Mouse (Mus musculus) right cerebral cortex, postnatal 4 days (tissue): ENCODE results near the gene Sema4f.

Source experiments
- DNase-seq: peaks from one replicate; pipeline ENCODE4 v3.0.0-alpha.2; 2022

Gene Sema4f

DNA sequence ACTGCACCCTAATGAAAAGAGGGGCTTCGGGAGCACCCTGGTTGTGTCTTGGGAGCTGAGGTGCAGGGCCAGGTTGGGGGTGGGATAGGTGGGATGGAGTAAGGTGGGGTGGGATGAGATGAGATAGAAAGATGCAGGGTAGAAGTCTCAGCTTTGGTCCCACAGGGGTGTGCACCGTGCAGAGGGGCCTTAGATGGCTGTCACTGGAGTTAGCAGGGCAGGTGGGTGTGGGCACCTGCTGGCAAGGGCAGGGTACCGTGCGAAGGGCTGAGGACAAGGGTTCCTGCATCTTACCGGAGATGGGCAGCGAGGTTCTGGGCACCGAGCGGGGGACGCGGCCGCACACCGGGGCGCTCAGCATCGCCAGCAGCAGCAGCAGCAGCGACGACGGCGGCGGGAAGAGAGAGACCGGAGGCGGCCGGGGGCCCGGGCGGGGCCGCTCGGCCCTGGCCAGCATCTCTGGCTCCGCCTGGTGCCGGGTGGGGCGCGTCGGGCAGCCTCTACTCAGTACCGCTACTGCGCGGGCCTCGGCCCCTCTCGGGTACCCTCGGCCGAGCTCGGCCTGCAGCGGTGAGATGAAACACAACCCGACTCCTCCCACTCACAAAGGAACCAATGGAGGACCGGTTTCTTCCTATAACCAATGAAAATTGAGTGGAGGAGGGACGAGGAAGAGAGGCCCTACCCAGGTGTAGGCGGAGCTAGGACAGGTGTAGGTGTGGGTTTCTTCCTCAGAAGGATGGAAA lies at the start of gene Sema4f:
Gene Sema4f, minus strand, starts transcription at position 603 of the 746 bp plus-strand sequence.
- DNase-seq: peak; percentile 74

DNA sequence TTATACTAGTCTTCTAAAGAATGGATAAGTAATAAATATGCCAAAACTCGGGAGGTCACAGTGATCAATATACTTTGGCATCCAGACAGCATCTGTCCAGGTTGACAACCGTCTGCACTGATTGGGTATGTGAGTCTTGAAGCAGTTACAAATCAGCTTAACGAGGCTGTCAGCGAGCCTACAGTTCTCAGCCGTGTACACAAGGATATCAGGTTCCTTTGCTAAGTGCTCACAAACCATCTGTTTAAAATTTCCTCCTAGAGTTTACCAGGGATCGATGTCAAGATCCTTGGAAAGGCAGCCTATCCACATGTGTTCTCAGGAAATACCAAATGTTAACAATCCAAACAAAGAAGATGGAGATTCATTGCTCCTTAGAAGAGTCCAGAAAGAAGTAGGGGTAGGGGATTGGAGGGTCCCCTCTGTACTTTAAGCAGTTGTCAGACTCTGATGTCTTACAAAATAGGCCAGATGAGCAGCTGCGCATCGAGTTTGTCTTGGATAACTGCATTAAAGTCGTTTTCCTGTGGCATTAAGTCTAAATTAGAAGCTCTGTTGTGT lies 47.9 kb upstream of the Sema4f start:
- no peak for DNase-seq

DNA sequence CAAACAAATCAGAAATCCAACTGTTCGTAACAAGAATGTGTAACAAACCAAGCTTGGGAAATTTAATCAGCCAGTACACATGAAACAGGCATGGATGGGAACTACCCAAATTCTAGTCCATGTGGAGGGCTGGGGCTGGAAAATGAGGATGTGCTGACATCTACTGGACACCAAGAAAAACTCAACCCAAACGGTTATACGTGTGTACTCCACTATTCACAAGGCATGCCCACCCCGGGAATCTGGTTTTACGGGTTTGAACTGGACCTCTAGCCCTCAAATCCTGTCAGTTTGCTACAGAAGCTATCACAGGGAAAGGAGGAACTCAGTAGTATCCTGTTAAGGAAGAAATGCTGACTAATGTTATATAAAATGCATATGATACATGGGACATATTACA lies 31.5 kb upstream of the Sema4f start:
- DNase-seq: peak; percentile 49

DNA sequence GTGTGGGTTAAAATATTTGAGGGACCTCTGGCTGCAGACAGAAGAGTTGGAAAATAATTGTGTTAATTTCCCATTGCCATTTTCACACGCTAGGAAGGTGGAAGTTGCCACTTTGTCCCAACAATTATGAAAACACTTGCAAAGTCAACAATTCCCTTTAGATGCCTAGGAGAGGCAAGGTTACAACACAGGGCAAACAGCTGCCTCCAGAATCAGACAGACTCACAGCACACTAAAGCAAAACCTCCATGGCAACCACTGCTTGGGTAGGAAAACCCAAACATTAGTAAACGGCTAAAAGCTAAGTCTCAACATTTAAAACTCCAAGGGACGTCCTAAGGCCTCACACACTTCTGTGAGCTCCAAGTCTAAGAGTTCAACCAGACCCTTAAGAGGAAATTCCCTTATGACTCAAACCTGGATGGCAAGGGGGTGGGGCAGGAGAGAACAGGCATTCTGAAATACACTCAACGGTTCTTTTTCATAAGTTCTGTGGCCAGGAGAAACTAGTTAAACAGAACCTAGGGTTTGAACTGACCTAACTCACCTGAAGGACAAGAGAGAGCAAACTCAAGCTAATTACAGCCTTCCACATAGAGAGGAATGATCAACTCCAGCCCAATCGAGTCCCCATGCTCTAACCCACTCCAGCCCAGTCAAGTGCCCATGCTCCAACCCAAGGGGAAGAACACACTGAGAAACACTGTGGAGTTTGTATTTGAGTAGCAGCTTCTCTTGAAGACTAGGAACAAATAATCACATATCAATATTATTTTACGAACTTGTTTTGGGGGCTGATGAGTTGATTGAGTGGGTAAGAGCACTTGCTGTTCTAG lies 29.9 kb upstream of the Sema4f start:
- no peak for DNase-seq

DNA sequence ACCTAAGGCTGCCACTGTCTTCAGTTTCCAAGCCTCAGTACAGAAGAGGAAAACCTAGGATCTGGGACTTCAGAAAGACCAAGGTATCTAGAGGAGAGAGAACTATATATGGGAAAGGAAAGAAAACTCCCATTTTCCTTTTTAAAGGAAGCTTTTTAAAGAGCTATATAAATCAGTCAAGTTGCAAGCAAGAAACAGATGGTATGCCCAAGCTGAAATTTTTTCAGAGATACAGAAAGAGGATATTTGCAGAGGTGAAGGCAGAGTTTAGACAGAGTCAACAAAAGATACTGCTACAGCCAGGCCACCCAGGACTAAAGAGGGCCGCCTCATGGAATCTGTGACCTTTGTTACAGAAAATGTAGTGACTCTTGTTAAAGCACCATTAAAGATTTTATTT lies 22.1 kb upstream of the Sema4f start:
- DNase-seq: no peak

DNA sequence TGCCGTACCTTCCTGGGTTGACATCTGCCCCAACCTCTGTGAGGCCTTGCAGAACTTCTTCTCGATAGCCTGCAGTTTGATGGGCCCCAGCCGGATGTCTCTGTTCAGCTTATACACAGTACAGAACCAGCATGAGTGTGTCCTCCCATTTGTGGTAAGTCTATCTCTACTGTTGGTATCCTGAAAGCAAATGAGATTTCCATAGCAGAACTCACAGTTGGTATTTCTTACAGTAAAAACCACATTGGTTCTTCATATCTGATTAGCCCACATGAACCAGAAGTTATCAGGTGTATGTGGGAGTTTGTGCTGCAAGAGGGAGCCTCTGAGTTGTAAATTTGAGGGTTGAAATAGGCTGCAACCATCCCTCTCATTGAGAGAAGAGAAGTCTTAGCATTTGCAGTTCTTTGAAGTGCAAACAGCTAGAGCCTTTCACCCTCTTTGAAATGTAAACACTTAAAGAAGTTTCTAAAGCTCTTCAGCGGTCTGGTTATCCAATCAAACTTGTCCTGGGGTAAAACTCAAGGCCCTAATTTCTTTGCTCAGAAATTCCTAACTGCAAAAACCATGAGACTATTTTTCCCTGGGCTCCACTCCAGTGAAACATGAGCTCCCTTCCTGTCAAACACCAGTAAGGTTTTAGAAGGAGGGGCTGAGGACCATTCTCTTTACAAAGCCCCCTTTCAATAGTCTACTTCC lies 17.1 kb upstream of the Sema4f start:
- DNase-seq: no peak

DNA sequence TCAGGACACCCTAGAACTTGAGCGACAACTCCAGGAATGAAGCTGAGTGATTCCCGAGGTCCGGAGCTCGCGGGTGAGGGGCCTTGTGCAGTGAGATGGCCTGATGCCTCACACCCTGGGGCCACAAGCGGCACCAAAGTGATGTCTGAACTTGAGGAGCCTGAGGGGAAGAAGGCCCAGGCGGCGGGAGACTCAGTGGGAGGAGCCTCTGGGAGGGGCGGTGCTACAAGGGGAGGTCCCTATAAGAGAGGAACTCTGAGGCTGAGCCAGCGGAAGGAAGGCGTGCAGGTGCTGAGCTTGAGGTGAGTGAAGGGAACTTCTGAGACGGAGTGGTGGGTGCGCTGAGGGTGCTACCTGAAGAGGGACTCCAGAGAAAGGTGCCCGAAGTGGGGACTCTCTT lies 7.1 kb upstream of the Sema4f start, which contains the start of gene M1ap:
Gene M1ap, plus strand, starts transcription at position 252 of the 400 bp plus-strand sequence.
- DNase-seq: no peak

DNA sequence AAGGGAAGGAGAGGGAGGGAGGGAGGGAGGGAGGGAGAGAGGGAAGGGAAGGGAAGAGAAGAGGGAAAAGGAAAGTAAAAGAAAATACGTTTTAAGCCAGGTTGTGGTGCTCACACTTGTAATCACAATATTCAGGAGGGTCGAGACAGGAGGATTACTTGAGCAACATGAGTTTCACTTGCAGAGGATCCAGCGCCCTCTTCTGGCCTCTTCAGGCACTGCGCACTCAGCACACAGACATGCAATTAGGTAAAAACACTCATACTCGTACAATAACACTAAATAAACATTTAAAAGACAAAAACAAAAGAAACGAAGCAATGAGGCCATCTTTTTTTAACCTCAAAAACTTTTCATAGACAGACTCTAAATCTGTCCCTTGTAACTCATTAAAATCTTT lies 6.2 kb upstream of the Sema4f start:
- DNase-seq: peak; percentile 44

DNA sequence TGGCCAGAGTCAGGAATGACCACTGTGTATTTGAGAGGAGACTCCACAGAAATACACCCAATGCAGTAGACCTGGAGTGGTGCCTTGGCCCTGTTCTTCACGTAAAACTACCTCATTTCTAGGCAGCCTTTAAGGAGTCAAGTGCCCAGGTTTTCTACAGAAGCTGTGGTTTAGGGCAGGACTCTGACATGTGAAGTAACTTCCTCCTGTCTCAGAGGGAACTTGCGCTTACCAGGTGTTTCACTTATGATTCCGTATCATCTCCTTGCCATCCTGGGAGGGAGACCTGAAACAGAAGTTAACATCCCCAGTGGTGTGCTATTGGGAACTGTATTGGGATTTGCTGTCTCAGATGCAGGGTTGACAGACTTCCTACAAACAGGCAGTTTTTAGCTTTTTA lies 1.2 kb upstream of the Sema4f start:
- DNase-seq: no peak

DNA sequence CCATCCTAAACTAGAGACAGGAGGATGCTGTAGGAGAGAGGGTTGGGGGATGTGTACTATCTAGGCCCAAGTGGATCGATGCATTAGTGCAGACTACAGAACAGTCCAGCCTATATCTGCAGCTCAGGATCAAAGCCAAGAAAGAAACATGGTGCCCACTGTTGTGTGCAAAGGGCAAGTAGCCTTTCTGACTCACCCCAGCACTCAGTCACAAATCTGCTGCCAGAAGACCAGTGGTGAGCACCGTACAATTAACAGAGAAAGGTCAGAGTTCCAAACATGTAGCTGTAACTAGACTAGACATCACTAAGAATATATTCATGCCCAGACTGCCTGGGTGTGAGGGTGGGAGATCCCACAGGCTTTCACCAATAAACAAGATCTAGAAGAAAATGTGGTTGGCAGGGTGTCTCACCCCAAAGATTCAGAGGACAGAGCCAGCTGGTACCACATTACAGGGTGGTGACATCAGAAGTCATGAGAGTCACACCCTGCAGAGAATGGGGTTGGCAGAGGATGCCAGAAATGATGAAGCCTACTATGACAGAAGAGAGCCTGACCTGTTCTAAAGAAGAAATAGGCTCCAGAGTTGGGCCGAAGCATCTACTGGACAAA lies 4.8 kb downstream of the Sema4f start:
- no peak for DNase-seq

DNA sequence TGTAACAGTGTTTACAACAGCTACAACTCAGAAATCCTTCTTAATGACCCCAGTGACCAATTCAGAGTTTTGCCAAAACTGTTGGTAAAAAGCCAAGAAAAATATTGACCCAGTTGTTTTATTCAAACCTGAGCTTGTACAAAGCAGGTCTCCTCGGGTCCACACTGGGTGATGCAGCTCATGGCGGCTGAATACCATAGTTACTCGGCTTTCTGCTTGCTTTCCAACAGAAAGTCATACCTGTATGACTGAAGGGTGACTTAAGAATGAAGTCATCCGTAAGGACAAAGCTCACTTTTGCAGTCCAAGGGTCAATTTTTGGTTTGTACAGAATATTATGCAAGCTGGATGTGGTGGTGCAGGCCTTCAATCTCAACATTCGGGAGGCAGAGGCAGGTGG lies 12.0 kb downstream of the Sema4f start:
- no peak for DNase-seq

DNA sequence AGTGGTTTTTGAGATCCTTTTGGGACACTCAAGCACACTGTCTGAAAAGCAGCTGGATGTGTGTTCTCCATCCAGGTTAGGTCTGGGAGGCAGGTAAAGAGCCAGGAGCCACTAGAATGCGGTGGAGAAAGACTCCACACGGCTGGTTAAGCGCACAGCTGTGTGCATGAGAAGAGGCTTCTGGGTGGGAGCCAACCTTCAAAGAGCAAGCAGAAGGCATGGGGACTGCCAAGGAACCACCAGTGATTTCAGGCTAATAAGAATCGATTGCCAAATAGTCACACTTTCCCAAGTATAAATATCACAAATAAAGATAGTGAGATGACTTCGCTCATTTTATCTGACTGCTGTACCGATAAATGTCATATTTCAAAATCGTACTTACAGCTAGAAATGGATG lies 13.0 kb downstream of the Sema4f start:
- no peak for DNase-seq

DNA sequence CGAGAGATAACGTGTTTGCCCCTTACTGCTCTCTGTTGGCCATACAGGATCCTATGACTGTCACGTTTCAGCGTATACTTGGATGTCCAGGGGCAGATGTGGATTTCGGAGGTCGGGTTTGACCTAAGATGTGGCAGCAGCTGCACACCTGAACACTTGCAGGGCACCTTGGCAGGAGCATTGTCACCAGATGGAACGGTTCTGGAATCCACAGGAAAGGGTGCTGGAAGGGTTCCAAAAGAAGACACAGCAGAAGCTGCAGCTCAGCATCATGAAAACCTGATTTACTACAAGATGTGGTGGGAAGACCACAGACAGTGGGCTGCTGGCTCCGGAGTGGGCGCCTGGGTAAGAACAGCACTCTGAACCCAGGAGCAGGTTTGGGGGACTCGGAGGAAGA lies 13.5 kb downstream of the Sema4f start:
- DNase-seq: no peak

DNA sequence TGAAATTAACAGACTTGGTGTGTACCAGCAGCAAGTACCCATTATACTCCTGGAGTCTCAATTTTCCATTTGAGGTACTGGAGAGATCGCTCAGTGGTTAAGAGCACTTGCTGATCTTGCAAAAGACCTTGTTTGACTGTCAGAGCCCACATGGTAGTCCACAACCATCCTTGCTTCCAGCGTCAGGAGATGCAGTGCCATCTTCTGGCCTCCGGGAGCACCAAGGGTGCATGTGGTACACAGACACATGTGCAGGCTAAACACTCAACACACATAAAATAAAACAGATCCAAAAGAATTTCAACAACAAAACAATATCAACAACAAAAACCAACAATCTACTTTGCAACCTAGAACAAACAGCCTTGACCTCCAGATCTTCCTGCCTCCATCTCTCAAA lies 14.6 kb downstream of the Sema4f start:
- DNase-seq: no peak

DNA sequence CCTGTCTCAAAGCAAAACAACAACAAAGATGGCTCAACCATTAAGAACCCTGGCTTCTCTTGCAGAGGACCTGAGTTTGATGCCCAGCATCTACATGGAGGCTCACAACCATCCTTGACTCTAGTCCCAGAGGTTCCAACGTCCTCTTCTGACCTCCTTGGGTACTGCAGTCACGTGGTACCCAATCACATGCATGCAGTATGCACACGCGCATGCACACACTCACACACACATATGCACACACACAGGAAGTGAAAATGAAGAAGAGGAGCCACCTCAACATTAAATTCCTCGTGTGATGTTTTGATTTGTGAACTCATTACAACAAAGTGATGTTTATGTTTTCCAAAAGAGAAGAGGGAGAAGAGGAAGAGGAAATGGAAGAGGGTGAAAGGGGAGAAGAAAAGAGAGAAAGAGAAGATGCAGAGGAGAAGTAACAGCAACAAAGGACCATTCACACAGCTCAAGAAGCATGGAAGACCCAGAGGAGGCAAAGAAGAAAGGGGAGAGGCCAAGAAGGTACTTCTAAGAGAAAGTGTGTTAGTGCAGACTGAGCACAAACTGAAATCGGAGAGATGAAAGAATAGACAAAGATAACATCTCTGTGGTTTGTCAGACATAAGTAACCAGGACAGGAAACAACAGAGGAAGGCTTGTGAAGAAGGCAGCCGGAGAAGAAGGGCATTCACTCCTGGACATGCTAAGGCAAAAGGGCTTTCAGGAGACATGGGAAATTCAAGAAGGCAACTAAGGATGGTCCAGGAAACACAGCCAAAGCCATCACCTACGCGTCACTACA lies 17.9 kb downstream of the Sema4f start:
- DNase-seq: no peak

DNA sequence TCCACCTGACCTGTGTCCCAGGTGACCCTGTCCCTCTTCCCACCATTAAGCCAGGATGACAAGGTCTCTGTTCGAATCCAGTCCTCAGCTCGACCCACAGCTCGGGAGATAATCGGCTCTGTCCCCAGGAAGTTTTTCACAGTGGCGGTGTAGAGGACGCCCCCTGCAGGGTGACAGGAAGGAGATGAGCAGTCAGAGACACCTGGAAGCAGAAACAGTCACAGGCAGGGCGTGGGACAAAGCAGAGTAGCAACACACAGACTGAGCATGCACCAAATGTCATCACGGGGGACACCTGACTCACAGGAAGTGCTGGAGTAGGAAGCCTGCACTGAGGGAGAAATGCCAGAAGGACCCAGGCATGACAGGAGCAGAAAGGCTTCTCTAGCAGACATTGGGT lies 20.0 kb downstream of the Sema4f start:
- DNase-seq: no peak

DNA sequence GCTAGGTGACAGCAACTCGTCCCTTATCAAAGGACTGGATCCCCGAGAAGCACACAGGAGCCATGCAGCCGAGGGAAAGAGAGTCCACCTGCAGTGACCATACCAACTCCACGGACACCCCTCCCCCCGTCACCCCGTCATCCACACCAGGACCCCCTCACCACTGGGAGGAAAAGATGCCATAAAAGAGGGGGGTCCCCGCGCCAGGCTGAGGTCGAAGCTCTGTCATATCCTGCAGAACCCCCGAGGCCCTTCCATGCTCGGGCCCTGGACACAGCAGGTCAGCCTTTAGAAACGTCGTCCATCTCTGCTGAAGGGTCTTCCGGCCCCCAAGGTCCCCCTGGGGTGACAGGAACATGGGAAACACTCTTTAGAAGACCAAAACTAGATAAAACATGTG lies 21.2 kb downstream of the Sema4f start:
- DNase-seq: no peak

DNA sequence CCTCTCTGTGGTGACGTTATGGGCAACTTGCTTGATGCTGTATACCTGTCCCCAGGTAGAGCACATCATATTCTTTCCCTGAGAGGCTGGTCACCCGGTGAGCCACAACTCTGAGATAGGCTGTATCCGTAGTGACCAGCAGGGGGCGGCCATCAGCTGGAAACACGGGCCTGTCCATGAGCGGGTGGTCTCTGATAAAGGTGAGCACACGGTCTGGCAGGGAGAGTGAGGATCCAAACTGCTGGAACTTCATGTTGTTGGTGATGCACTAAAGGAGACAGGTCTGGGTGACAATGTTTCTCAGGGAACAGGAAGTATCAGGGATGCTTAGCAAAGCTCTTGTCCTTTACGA lies 21.8 kb downstream of the Sema4f start:
- peak; percentile 75 for DNase-seq

DNA sequence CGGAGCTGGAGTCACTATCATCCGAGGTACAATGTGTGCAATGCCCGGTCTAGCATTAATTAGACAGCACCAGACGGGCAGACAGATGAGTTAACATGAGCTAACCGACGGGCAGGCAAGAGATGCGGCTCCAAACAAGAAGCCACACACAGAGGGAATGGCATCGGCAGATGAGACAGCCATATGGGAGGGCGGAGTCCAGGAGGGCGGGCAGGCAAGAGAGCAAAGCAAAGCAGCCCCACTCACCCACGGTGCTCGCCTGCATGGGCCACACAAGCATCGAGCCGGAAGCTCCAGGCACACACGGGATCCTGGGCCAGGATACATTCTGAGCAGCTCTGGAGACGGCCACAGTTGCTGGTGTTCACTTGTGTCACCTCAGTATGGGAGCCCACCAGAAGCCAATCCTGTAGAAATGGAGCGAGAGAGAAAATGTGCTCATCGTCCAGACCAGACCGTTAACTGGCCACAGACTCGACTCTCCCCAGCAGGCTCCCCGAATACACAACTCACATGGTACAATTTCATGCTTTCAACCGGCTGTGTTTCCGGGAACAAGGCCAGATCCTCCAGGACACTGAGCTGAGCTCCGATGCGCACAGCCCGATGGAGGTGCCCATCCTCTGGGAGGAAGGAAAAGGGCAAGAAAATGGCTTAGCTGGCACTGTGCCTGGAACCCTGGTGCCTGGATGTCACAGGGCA lies 22.3 kb downstream of the Sema4f start:
- peak; percentile 34 for DNase-seq

DNA sequence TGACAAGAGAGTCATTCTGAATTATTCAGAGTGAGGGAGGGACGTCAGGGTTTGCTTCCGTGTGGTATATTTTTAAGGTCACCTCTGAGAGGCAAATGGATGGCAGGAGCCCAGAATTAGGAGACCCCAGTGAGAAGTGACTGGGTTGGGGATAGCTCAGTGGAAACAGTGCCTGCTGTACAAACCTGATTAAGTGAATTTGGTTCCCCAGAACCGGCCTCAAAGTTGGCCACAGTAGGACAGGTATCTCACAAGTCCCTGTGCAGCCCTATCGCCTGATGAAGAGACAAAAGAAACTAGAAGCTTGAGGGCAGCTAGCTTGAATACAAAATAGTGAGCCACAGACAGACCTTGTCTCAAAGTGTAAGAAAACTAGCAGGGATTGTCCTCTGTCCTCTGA lies 23.1 kb downstream of the Sema4f start:
- no peak for DNase-seq

DNA sequence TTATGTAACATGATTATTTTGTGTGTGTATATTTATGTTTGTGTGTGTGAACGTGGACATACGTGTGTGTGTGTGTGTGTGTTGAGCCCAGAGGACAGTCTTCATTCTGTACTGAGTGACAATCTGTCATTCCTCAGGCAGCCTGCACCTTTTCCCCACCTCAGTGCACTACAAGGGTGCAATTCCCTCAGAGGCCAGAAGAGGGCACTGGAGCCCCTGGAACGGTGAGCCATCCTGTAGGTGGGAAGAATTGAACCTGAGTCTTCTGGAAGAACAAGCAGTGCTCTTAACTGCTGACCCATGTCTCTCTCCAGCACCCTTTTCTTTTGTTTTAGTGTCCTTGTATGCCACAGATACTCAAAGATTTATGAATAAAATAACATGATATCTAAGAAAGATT lies 23.7 kb downstream of the Sema4f start:
- DNase-seq: peak; percentile 72
